Mouse (Mus musculus) lung, postnatal 0 days (tissue): ENCODE results near the gene Mroh8.

Experiments
- CTCF ChIP-seq: IDR thresholded peaks from 2 replicates; pipeline ENCODE4 v1.5.1; 2016; ENCODE audit warnings: antibody characterized with exemption, mild to moderate bottlenecking
- EP300 ChIP-seq: IDR thresholded peaks from 2 replicates; pipeline ENCODE4 v1.6.1; 2016; ENCODE audit warnings: antibody characterized with exemption, mild to moderate bottlenecking, control low read depth

- TF ChIP-seq CTCF = no peak
- TF ChIP-seq EP300 = no peak
These were observed 33.7 kb downstream of the Mroh8 start for GRCm38 (mm10) chr2:157245603-157246002.
